Mouse (Mus musculus): ENCODE data around the gene Jdp2. TPM values are rescaled to one million over a fixed set of nuclear protein-coding genes. Genes with fewer than 3 reads are reported as not detected.
"Not testable (repeated sequence)": the region's sequence is repeated elsewhere in the genome, so short reads cannot be mapped to it uniquely, and the experiment has no call there.

The Jdp2 gene
- polyA plus RNA-seq, 1 experiment from 2014 or later: 0.47 TPM

DNA sequence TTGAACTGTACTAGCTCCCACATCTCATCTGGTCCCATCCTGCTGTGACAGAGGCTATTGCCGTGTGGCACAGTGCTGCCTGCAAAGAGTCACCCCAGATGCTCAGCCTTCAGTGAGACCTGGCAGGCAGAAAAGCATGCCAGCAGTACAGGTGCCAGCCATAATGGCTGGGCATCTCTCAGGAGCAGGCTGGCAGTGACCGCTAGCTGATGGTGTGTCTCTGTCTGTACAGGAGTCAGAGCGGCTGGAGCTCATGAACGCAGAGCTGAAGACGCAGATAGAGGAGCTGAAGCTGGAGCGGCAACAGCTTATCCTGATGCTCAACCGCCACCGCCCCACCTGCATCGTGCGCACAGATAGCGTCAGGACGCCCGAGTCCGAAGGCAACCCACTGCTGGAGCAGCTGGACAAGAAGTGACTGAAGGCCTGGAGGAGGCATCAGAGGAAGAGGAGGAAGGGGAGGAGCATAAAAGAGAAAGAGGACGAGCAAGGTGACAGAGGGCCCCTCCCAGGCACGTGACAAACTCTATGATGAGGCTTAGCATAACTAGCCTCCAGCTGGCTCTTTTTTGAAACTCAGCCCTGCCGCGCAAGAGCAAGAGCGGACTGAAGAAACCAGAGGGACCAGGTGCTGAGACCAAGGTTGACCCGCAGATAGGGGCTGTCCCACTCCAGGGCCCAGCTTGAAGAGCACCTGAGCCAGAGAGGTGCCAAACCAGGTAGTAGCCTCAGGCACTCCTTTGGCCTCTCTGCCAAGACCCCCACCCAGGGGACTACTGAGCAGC lies 39.9 kb downstream of the Jdp2 start:
- H3K4me3 ChIP-seq: no peak overlapping the region
- no peak overlapping the region for H3K27ac ChIP-seq (replicated peaks)
- H3K4me2 ChIP-seq: no peak overlapping the region
- H3K27me3 ChIP-seq (replicated peaks): no peaks in the 10 kb centered on the region
- H3K9me3 ChIP-seq: no peaks in the 10 kb centered on the region
- ATAC-seq (ENCODE audit: extremely low read depth, insufficient number of reproducible peaks, low FRiP score, low TSS enrichment): no peak
- no peak overlapping the region for H3K9ac ChIP-seq
- 68% methylated on average over 20 of the region's 20 CpGs for WGBS
- H3K4me1 ChIP-seq: peaks cover 33% of the 10 kb centered on the region
- H3K36me3 ChIP-seq: peaks cover 44% of the 10 kb centered on the region

DNA sequence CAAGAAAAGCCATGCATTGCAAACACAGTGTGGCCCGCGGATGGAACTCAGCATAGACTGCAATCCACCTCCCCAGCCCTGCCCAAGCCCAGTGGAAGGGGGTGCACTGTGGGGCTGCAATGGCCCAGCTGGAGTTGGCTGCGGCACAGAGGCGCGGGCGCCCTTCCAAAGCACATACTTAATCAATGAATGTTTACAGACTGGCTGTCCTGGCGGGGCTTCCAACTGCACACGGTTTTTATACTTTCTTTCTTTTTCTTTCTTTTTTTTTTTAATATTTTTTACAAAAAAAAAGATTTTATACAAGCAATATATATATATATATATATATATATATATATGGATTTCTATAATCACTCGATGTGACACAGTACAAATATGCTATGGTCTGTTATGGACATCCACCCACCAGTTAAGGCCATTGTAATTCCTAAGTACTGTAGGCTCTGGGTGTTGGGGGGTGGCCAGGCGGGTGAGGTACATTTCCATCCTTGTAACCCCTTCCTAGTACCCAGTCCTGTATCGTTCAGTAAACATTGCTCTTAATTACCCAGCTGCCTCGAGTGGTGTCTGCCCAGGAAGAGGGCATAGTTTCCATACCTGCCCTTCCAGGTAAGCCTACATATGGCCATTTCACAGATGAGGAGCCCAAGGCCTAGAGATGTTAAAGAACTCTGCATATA lies 40.6 kb downstream of the Jdp2 start:
- peaks cover 40% of the 10 kb centered on the region for H3K36me3 ChIP-seq

DNA sequence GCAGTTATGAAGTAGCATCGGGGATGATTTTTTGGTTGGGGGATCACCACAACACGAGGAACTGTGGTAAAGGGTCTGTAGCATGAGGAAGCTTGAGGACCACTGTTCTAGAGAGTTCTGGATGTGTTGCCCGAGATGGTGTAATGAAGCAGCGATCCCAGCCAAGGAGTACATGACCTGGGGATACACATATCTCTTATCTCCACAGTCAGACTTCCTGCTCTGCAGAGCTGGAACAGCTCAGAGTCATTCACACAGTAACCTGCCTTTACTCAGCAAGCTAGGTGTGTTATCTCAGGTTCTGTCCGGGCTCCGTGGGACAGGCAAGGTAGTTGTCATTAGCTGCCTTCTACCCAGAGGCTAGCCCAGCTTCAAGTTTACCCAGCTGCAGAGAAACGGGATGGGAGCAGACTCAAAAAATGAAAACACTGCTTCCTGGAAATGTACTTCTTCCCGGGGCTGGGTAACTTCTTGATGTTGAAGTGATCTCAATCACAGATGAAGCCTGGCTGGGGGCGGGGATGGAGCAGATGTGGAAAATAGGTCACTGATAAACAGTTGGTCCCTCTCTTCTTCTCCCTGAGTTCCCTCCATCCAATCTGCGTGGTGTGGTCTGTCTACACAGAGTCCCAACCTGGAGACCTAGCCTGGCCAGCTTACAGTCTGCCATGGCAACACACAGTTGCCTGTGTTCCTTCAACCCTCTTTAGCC lies 42.2 kb downstream of the Jdp2 start:
- Histone ChIP-seq H3K4me3 (no peak overlapping the region), H3K27me3 (replicated peaks) (no peaks in the 10 kb centered on the region), H3K4me2 (no peak overlapping the region), H3K4me1 (peaks cover 46% of the 10 kb centered on the region), H3K36me3 (peaks cover 29% of the 10 kb centered on the region), H3K9ac (no peak overlapping the region), H3K27ac (replicated peaks) (peak overlapping the region; percentile 41), H3K9me3 (no peaks in the 10 kb centered on the region)
- 45% methylated on average over 10 of the region's 10 CpGs for WGBS
- ATAC-seq (ENCODE audit: extremely low read depth, insufficient number of reproducible peaks, low FRiP score, low TSS enrichment): peak; percentile 42; the same call in 1 of the 2 replicates

More for the DNA sequence above, 40.6 kb downstream of the Jdp2 start:
- H3K4me3 ChIP-seq: no peak overlapping the region
- no peaks in the 10 kb centered on the region for H3K27me3 ChIP-seq (replicated peaks)
- WGBS: 74% methylated on average over 12 of the region's 12 CpGs
- ATAC-seq (ENCODE audit: extremely low read depth, insufficient number of reproducible peaks, low FRiP score, low TSS enrichment): no peak
- H3K4me2 ChIP-seq: no peak overlapping the region
- peaks cover 39% of the 10 kb centered on the region for H3K4me1 ChIP-seq
- no peak overlapping the region for H3K9ac ChIP-seq
- H3K9me3 ChIP-seq: no peaks in the 10 kb centered on the region
- H3K27ac ChIP-seq (replicated peaks): no peak overlapping the region

DNA sequence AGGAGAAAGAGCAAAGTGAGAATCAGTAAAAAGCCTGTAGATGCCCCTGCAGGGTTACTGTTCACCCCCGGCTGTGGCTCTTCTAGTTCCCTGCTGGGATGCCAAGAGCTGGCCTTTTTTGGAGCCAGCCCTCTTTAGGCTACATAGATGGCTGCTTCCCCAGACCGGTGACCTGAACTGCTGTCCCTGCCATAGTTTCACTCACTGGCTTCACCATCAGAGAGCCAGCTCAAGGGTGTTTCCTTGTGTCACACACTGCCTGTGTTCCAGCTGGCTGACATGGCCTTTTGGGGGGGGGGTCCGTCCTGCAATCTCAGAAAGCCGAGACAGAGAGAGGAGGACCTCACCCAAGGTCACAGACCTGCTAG lies 42.7 kb downstream of the Jdp2 start:
- Histone ChIP-seq H3K27ac (replicated peaks) (peak overlapping the region; percentile 41), H3K4me1 (peaks cover 46% of the 10 kb centered on the region), H3K36me3 (peaks cover 27% of the 10 kb centered on the region), H3K4me3 (no peak overlapping the region), H3K9ac (0 out of 2 replicates have a peak overlapping the region, but pooled peaks have one; percentile 6), H3K9me3 (no peaks in the 10 kb centered on the region), H3K27me3 (replicated peaks) (no peaks in the 10 kb centered on the region), H3K4me2 (no peak overlapping the region)
- ATAC-seq (ENCODE audit: extremely low read depth, insufficient number of reproducible peaks, low FRiP score, low TSS enrichment): no peak
- WGBS: 33% methylated on average over 4 of the region's 4 CpGs

DNA sequence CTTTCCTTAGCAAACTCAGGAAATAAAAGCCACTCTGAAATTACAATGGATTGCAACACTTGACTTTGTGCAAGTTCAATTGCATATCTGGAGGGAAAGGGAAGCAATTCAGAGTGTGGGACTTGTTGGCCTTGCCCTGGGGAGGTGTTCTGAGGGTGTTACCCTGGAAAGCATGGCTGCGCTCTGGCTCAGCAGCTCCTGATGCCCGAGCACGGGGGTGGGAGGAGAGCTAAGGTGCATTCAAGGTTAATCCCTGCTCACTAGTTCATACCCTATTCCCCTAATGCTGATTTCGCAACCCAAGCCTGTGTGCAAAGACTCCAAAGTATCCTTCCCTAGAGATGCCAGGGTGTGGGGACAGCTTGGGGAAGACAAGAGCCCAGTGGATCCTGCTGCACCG lies 44.9 kb downstream of the Jdp2 start:
- Histone ChIP-seq H3K4me1 (peaks cover 46% of the 10 kb centered on the region), H3K36me3 (peaks cover 22% of the 10 kb centered on the region), H3K4me2 (no peak overlapping the region), H3K27ac (replicated peaks) (no peak overlapping the region), H3K9ac (no peak overlapping the region), H3K4me3 (no peak overlapping the region), H3K9me3 (no peaks in the 10 kb centered on the region), H3K27me3 (replicated peaks) (no peaks in the 10 kb centered on the region)
- WGBS: 73% methylated on average over 5 of the region's 5 CpGs
- ATAC-seq (ENCODE audit: extremely low read depth, insufficient number of reproducible peaks, low FRiP score, low TSS enrichment): no peak

DNA sequence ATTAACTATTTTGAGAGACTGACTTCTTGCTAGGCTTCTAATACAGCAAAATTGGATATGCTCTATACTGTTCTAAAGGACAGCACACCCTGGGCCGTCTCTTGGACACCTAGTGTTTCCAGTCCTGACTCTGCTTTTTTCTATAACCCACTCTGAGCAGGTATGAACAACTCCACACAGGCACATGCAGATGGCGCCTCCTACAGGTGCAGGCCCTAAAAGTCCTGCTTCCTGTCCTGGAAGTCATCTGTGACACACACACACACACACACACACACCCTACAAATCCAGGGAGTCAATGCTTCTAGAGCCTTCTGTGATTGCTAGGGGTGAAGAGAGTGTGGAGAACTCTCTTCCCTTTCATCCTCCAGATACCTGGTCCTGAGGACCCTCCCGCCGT lies 46.8 kb downstream of the Jdp2 start:
- H3K9me3 ChIP-seq: no peaks in the 10 kb centered on the region
- 0 out of 2 replicates have a peak, but pooled peaks cover 5% of the 10 kb centered on the region for H3K36me3 ChIP-seq
- H3K4me2 ChIP-seq: no peak overlapping the region
- no peak for ATAC-seq (ENCODE audit: extremely low read depth, insufficient number of reproducible peaks, low FRiP score, low TSS enrichment)
- H3K27me3 ChIP-seq (replicated peaks): no peaks in the 10 kb centered on the region
- peaks cover 36% of the 10 kb centered on the region for H3K4me1 ChIP-seq
- no peak overlapping the region for H3K4me3 ChIP-seq
- no peak overlapping the region for H3K9ac ChIP-seq
- H3K27ac ChIP-seq (replicated peaks): no peak overlapping the region
- 86% methylated on average over 4 of the region's 4 CpGs for WGBS

DNA sequence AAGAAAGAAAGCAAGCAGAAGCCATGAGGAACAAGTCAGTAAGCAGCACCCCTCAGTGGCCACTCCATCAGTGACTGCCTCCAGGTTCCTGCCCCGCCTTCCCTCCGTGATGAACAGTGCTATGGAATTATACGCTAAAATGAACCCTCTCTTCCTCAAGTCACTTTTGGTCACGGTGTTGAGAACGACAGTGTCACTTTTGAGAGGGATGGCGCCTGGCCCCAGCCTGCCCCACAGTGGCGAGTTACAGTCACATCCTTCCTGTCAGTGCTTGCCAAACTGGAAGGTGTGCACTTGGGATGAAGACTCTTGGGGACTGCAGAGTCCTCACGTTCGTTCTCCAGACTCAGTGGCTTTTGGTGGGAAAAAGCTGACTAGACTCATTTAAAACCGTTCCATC lies 48.5 kb downstream of the Jdp2 start:
- H3K4me1 ChIP-seq: peaks cover 19% of the 10 kb centered on the region
- WGBS: 29% methylated on average over 10 of the region's 10 CpGs
- no peak overlapping the region for H3K27ac ChIP-seq (replicated peaks)
- H3K9me3 ChIP-seq: no peaks in the 10 kb centered on the region
- H3K4me3 ChIP-seq: no peak overlapping the region
- H3K4me2 ChIP-seq: no peak overlapping the region
- H3K27me3 ChIP-seq (replicated peaks): no peaks in the 10 kb centered on the region
- ATAC-seq (ENCODE audit: extremely low read depth, insufficient number of reproducible peaks, low FRiP score, low TSS enrichment): no peak
- H3K9ac ChIP-seq: no peak overlapping the region
- H3K36me3 ChIP-seq: 0 out of 2 replicates have a peak, but pooled peaks cover 5% of the 10 kb centered on the region

DNA sequence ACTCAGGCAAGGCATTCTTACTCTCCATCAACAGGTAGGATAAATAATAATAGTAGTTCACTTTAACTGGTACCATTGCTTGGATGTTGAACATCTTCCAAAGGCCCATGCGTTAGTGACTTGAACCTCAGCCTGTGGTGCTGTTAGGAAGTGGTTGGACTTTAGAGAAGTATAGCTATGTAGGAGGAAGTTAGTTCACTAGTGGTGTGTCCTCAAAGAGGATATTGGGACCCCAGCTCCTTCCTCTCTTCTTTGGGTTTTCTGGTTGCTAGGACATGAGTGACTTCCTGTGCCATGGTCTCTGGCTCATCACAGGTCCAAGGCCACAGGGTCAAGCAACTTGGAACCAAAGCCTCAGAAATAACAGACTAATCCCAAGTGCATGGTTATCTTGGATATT lies 49.1 kb downstream of the Jdp2 start:
- Histone ChIP-seq H3K9me3 (no peaks in the 10 kb centered on the region), H3K4me2 (no peak overlapping the region), H3K4me3 (no peak overlapping the region), H3K27me3 (replicated peaks) (no peaks in the 10 kb centered on the region), H3K36me3 (0 out of 2 replicates have a peak, but pooled peaks cover 5% of the 10 kb centered on the region), H3K9ac (no peak overlapping the region), H3K4me1 (peaks cover 14% of the 10 kb centered on the region), H3K27ac (replicated peaks) (no peak overlapping the region)
- ATAC-seq (ENCODE audit: extremely low read depth, insufficient number of reproducible peaks, low FRiP score, low TSS enrichment): no peak
- WGBS: 84% methylated on average over 1 of the region's 1 CpGs

DNA sequence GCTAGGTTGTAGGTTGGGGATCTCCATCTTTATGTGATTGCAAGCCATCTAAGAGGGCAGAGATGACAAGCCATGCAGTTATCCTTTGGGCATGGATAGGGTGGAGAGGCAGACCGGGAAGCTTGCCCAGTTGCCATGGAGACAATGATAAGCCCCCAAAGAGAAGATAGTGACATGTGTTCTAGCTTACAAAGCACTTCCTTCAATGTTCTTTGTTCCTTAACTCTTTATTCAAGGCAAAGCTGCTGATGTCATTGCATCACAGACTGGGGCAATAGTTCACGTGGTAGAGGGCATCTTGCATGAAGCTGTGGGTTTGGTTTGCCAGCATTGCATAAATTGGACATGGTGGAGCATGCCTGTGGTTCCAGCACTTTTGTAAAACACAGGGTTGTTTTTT lies 60.5 kb downstream of the Jdp2 start:
- H3K27me3 ChIP-seq (replicated peaks): no peaks in the 10 kb centered on the region
- H3K4me1 ChIP-seq: peaks cover 10% of the 10 kb centered on the region
- H3K4me3 ChIP-seq: no peak overlapping the region
- H3K4me2 ChIP-seq: no peak overlapping the region
- 14% methylated on average over 2 of the region's 2 CpGs for WGBS
- H3K9me3 ChIP-seq: no peaks in the 10 kb centered on the region
- no peak overlapping the region for H3K27ac ChIP-seq (replicated peaks)
- ATAC-seq (ENCODE audit: extremely low read depth, insufficient number of reproducible peaks, low FRiP score, low TSS enrichment): no peak; the same call in 1 of the 2 replicates
- H3K9ac ChIP-seq: no peak overlapping the region
- no peaks in the 10 kb centered on the region for H3K36me3 ChIP-seq

DNA sequence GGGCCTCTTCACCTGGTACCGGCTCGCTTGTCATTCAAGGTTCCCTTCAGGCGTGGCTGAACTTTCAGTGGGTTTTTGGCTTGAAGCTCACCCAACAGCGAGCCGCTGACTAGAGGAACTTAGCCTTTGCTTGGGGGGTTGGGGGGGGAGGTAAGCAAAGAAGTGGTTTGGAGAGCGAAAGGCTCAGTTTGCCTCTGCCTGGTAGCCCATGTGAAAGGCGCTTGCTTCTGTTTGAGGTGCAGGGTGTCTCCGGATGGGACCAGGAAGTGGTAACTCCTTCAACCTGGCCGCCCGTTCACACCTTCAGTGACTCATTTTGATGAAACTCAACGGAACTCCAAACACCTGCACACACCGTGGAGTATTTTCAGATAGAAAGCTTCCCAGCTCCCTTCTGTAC lies 62.0 kb downstream of the Jdp2 start:
- Histone ChIP-seq H3K4me3 (no peak overlapping the region), H3K27me3 (replicated peaks) (no peaks in the 10 kb centered on the region), H3K9ac (no peak overlapping the region), H3K4me1 (peaks cover 10% of the 10 kb centered on the region), H3K27ac (replicated peaks) (no peak overlapping the region), H3K9me3 (no peaks in the 10 kb centered on the region), H3K4me2 (no peak overlapping the region), H3K36me3 (no peaks in the 10 kb centered on the region)
- WGBS: 89% methylated on average over 12 of the region's 12 CpGs
- no peak for ATAC-seq (ENCODE audit: extremely low read depth, insufficient number of reproducible peaks, low FRiP score, low TSS enrichment)

DNA sequence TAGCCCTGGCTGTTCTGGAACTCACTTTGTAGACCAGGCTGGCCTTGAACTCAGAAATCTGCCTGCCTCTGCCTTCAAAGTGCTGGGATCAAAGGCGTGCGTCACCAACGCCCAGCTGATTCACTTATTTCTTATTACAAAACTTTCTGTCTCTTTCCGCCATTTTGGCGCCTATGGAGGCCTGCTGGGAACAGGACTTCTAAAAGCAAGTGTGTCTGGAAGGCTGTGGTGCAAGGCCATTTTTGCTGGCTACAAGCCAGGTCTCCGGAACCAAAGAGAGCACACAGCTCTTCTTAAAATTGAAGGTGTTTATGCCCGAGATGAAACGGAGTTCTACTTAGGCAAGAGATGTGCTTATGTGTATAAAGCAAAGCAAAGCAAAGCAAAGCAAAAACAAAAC lies 63.4 kb downstream of the Jdp2 start:
- ATAC-seq (ENCODE audit: extremely low read depth, insufficient number of reproducible peaks, low FRiP score, low TSS enrichment); H3K36me3 ChIP-seq; H3K4me3 ChIP-seq; H3K9ac ChIP-seq; H3K9me3 ChIP-seq; H3K4me2 ChIP-seq; H3K27ac ChIP-seq (replicated peaks); H3K27me3 ChIP-seq (replicated peaks): not testable (repeated sequence)
- 76% methylated on average over 8 of the region's 8 CpGs for WGBS
- peaks cover 10% of the 10 kb centered on the region for H3K4me1 ChIP-seq
